Mouse (Mus musculus) C2C12 (cell line): ENCODE data around the gene Pde8a. TPM values are rescaled to one million over a fixed set of nuclear protein-coding genes. Genes with fewer than 3 reads are reported as not detected.
A peak's percentile ranks its signal among the peaks of the same experiment; 100 is the strongest.

Experiments
- H3K27me3 ChIP-seq: one replicate; pipeline ENCODE4 v1.6.1; 2011; ENCODE audit not compliant: control insufficient read depth, insufficient read depth, insufficient read length
- H3K36me3 ChIP-seq: one replicate; pipeline ENCODE4 v1.6.1; 2011; ENCODE audit not compliant: control insufficient read depth, insufficient read depth
- H3K4me3 ChIP-seq: one replicate; pipeline ENCODE4 v1.5.1; 2011; ENCODE audit warnings: mild to moderate bottlenecking, control low read depth; ENCODE audit not compliant: poor library complexity, insufficient read depth, severe bottlenecking
- H3K79me2 ChIP-seq: one replicate; pipeline ENCODE4 v1.6.1; 2011; ENCODE audit not compliant: control insufficient read depth, insufficient read depth
- H3K79me3 ChIP-seq: one replicate; pipeline ENCODE4 v1.6.1; 2011; ENCODE audit warnings: low read depth, control low read depth
- H3ac ChIP-seq: one replicate; pipeline ENCODE3; 2011; ENCODE audit warnings: low read depth; ENCODE audit not compliant: control insufficient read depth, insufficient read length
- CEBPB ChIP-seq: IDR thresholded peaks from one replicate; pipeline ENCODE4 v1.6.1; 2011; ENCODE audit warnings: low read depth, mild to moderate bottlenecking, control low read depth, moderate library complexity
- CTCF ChIP-seq: IDR thresholded peaks from one replicate; pipeline ENCODE4 v1.5.1; 2011; ENCODE audit not compliant: control insufficient read depth, insufficient read depth, insufficient read length
- FOSL1 ChIP-seq: IDR thresholded peaks from one replicate; pipeline ENCODE4 v1.8.0; 2011; ENCODE audit warnings: mild to moderate bottlenecking, low read length; ENCODE audit not compliant: poor library complexity, insufficient read depth, severe bottlenecking
- MAX ChIP-seq: IDR thresholded peaks from one replicate; pipeline ENCODE4 v1.6.1; 2011; ENCODE audit warnings: mild to moderate bottlenecking, control low read depth
- MYOD1 ChIP-seq: IDR thresholded peaks from one replicate; pipeline ENCODE4 v1.6.1; 2011; ENCODE audit warnings: low read depth; ENCODE audit not compliant: control insufficient read depth, insufficient read length
- MYOG ChIP-seq: IDR thresholded peaks from one replicate; pipeline ENCODE4 v1.6.1; 2011; ENCODE audit not compliant: control insufficient read depth, insufficient read length; ENCODE audit errors: extremely low read depth
- USF1 ChIP-seq: IDR thresholded peaks from one replicate; pipeline ENCODE4 v1.6.1; 2011; ENCODE audit warnings: low read depth, mild to moderate bottlenecking, control low read depth, moderate library complexity
- polyA plus RNA-seq: library from polyadenylated mRNA; unstranded; fragments of >200 nt; fragmentation: generic; extraction: Trizol; gene quantifications from one replicate; pipeline ENCODE4 v1.2.1, GENCODE M21; 2012; ENCODE audit warnings: missing spikeins

The Pde8a gene
- polyA plus RNA-seq, 1 experiment: 2.1 TPM

GRCm38 (mm10) chr7:81342356-81343094 lies 129.1 kb downstream of the Pde8a start:
- Histone ChIP-seq H3K36me3 (peaks cover 69% of the 10 kb centered on the region), H3ac (peak overlapping the region; percentile 100), H3K79me3 (peaks cover 45% of the 10 kb centered on the region), H3K4me3 (peak overlapping the region; percentile 95), H3K27me3 (no peaks in the 10 kb centered on the region), H3K79me2 (peaks cover 70% of the 10 kb centered on the region)
- TF ChIP-seq CTCF: no peak
- no peak for TF ChIP-seq CEBPB
- TF ChIP-seq MYOG: no peak
- TF ChIP-seq MYOD1: no peak
- no peak for TF ChIP-seq MAX
- no peak for TF ChIP-seq FOSL1
- TF ChIP-seq USF1: no peak

- Histone ChIP-seq H3ac (peak overlapping the region; percentile 100), H3K79me3 (peaks cover 45% of the 10 kb centered on the region), H3K4me3 (peak overlapping the region; percentile 95), H3K36me3 (peaks cover 62% of the 10 kb centered on the region), H3K27me3 (peaks cover 4% of the 10 kb centered on the region), H3K79me2 (peaks cover 68% of the 10 kb centered on the region)
- TF ChIP-seq FOSL1: no peak
- no peak for TF ChIP-seq USF1
- TF ChIP-seq CEBPB: no peak
- no peak for TF ChIP-seq CTCF
- TF ChIP-seq MYOG: no peak
- TF ChIP-seq MAX: no peak
- no peak for TF ChIP-seq MYOD1
Observed at GRCm38 (mm10) chr7:81343316-81343715, 129.9 kb downstream of the Pde8a start.

- Histone ChIP-seq H3K36me3 (peaks cover 57% of the 10 kb centered on the region), H3ac (peak overlapping the region; percentile 100), H3K79me3 (peaks cover 45% of the 10 kb centered on the region), H3K79me2 (peaks cover 63% of the 10 kb centered on the region), H3K4me3 (peak overlapping the region; percentile 95), H3K27me3 (peaks cover 4% of the 10 kb centered on the region)
- TF ChIP-seq MYOG: no peak
- TF ChIP-seq MYOD1: no peak
- TF ChIP-seq CEBPB: no peak
- no peak for TF ChIP-seq USF1
- TF ChIP-seq CTCF: no peak
- TF ChIP-seq FOSL1: no peak
- TF ChIP-seq MAX: no peak
Observed at GRCm38 (mm10) chr7:81343831-81344230, 130.4 kb downstream of the Pde8a start.

- TF ChIP-seq CEBPB: no peak
- no peak for TF ChIP-seq USF1
- TF ChIP-seq FOSL1: no peak
- no peak for TF ChIP-seq MYOD1
- no peak for TF ChIP-seq MYOG
- TF ChIP-seq CTCF: peak; percentile 94
- TF ChIP-seq MAX: peak; percentile 26
- peaks cover 53% of the 10 kb centered on the region for H3K79me2 ChIP-seq
Observed at GRCm38 (mm10) chr7:81344544-81345446, 131.4 kb downstream of the Pde8a start, which contains the start of gene Rps17. Gene Rps17, minus strand, starts transcription at chr7:81345254.

DNA sequence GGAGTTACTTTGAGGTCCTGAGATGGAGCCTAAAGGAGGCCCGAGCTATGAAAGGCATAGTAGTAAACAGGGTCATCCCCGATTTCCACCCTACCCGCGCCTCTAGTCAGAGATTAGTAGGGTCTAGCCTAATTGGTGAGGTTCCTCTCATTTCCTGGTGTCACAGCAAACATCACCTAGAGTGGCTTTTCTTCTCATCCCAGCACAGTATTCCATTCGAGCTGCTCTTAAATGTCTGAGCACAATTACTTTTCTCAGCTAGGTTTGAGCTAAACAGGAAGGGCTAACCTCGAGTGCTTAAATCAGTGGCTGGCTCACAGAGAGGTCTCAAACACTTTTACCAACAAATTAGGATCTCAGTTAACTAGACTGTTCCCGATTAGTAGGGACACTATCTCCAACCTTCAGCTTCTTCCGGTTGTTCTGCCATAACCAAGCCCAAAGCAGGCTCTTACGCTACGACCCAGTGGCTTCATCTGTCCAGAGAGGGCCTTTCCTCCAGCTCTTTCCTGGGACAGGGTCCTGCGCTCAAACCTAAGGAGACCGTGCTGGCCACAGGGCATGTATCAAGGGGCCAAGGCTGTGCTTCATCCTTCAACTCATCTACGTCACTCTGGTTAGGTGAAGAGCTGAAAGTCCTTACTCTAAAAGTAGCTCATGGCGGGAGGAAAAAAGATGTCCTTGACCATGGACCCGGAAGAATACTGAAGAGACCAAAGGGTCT lies 132.2 kb downstream of the Pde8a start:
- H3ac ChIP-seq: peak overlapping the region; percentile 38
- H3K79me3 ChIP-seq: peaks cover 38% of the 10 kb centered on the region
- peaks cover 5% of the 10 kb centered on the region for H3K27me3 ChIP-seq
- peak overlapping the region; percentile 15 for H3K4me3 ChIP-seq
- H3K79me2 ChIP-seq: peaks cover 45% of the 10 kb centered on the region
- TF ChIP-seq CTCF (no peak), MYOD1 (no peak), FOSL1 (no peak)
- peaks cover 39% of the 10 kb centered on the region for H3K36me3 ChIP-seq

More at GRCm38 (mm10) chr7:81344544-81345446, 131.4 kb downstream of the Pde8a start, which contains the start of gene Rps17:
- Histone ChIP-seq H3K4me3 (peak within 1 kb of the TSS; percentile 95), H3K27me3 (peaks cover 4% of the 10 kb centered on the region), H3K36me3 (peaks cover 47% of the 10 kb centered on the region), H3ac (peak within 1 kb of the TSS; percentile 100), H3K79me3 (peaks cover 41% of the 10 kb centered on the region)
